Mouse (Mus musculus): ENCODE measurements around the gene Rptor. TPM values are rescaled to one million over a fixed set of nuclear protein-coding genes. Genes with fewer than 3 reads are reported as not detected.

Rptor gene
- polyA plus RNA-seq, 1 experiment from 2014 or later = 13.2 TPM

GRCm38 (mm10) chr11:119919897-119920296 lies 317.2 kb downstream of the Rptor start:
- H3K4me3 ChIP-seq (ENCODE audit: low read depth, low read length) = no peak overlapping the region
- no peaks in the 10 kb centered on the region for H3K27me3 ChIP-seq (replicated peaks; ENCODE audit: control insufficient read depth, insufficient read depth, low read length)
- H3K4me2 ChIP-seq = no peak overlapping the region
- H3K9me3 ChIP-seq (ENCODE audit: control insufficient read depth, low read length) = no peaks in the 10 kb centered on the region
- ATAC-seq (replicated peaks; ENCODE audit: low FRiP score) (no peak; the same call in 1 of the 2 replicates), DNase-seq (ENCODE audit: low spot score) (peak; percentile 74)
- no peak overlapping the region for H3K9ac ChIP-seq (ENCODE audit: low read depth, low read length)
- H3K36me3 ChIP-seq (ENCODE audit: control insufficient read depth, insufficient read depth, low read length) = peaks cover 29% of the 10 kb centered on the region
- peaks cover 12% of the 10 kb centered on the region for H3K4me1 ChIP-seq (replicated peaks; ENCODE audit: control insufficient read depth, insufficient read depth, low read length)
- H3K27ac ChIP-seq (ENCODE audit: low read depth, low read length) = no peak overlapping the region
- 67% methylated on average over 8 of the region's 8 CpGs for WGBS

DNA sequence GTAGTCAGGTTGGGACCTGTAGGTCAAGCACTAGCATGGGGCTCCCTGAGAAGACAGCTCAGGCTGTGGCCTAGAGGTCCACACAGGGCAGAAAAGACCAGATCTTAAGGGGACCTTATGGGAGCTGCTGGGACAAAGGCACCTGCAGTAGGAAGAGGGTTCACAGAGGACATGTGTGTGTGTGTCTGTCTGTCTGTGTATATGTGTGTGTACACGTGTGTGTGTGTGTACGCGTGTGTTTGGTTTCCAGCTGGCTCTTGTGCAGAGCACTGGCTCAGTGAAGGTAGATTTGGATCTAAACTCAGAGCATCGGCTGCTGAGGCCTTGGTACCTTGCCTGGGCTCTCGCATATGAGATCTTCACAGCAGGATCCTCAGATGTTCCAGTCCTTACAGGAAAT lies 318.0 kb downstream of the Rptor start:
- Histone ChIP-seq H3K36me3 (ENCODE audit: control insufficient read depth, insufficient read depth, low read length) (peaks cover 29% of the 10 kb centered on the region), H3K27ac (ENCODE audit: low read depth, low read length) (no peak overlapping the region), H3K4me1 (replicated peaks; ENCODE audit: control insufficient read depth, insufficient read depth, low read length) (peaks cover 5% of the 10 kb centered on the region; the same call in 1 of the 2 replicates), H3K27me3 (replicated peaks; ENCODE audit: control insufficient read depth, insufficient read depth, low read length) (no peaks in the 10 kb centered on the region), H3K9ac (ENCODE audit: low read depth, low read length) (no peak overlapping the region), H3K9me3 (ENCODE audit: control insufficient read depth, low read length) (no peaks in the 10 kb centered on the region), H3K4me3 (ENCODE audit: low read depth, low read length) (no peak overlapping the region), H3K4me2 (no peak overlapping the region)
- no peak for ATAC-seq (replicated peaks; ENCODE audit: low FRiP score)
- WGBS = 86% methylated on average over 5 of the region's 5 CpGs
- no peak for DNase-seq (ENCODE audit: low spot score)

GRCm38 (mm10) chr11:119925176-119925575 lies 322.5 kb downstream of the Rptor start:
- ATAC-seq (replicated peaks; ENCODE audit: low FRiP score) = no peak
- WGBS = 49% methylated on average over 5 of the region's 5 CpGs
- Histone ChIP-seq H3K36me3 (ENCODE audit: control insufficient read depth, insufficient read depth, low read length) (no peaks in the 10 kb centered on the region; the same call in 1 of the 2 replicates), H3K27ac (ENCODE audit: low read depth, low read length) (no peak overlapping the region; the same call in 1 of the 2 replicates), H3K9me3 (ENCODE audit: control insufficient read depth, low read length) (no peaks in the 10 kb centered on the region), H3K4me1 (replicated peaks; ENCODE audit: control insufficient read depth, insufficient read depth, low read length) (no peaks in the 10 kb centered on the region), H3K4me3 (ENCODE audit: low read depth, low read length) (no peak overlapping the region), H3K4me2 (no peak overlapping the region), H3K27me3 (replicated peaks; ENCODE audit: control insufficient read depth, insufficient read depth, low read length) (no peaks in the 10 kb centered on the region), H3K9ac (ENCODE audit: low read depth, low read length) (no peak overlapping the region)
- no peak for DNase-seq (ENCODE audit: low spot score)

- no peak overlapping the region for H3K27ac ChIP-seq (ENCODE audit: low read depth, low read length)
- WGBS = 67% methylated on average over 5 of the region's 5 CpGs
- no peak overlapping the region for H3K4me2 ChIP-seq
- no peaks in the 10 kb centered on the region for H3K27me3 ChIP-seq (replicated peaks; ENCODE audit: control insufficient read depth, insufficient read depth, low read length)
- H3K9ac ChIP-seq (ENCODE audit: low read depth, low read length) = no peak overlapping the region
- no peak overlapping the region for H3K4me3 ChIP-seq (ENCODE audit: low read depth, low read length)
- H3K9me3 ChIP-seq (ENCODE audit: control insufficient read depth, low read length) = no peaks in the 10 kb centered on the region
- H3K36me3 ChIP-seq (ENCODE audit: control insufficient read depth, insufficient read depth, low read length) = no peaks in the 10 kb centered on the region
- ATAC-seq (replicated peaks; ENCODE audit: low FRiP score) (no peak), DNase-seq (ENCODE audit: low spot score) (no peak)
- H3K4me1 ChIP-seq (replicated peaks; ENCODE audit: control insufficient read depth, insufficient read depth, low read length) = no peaks in the 10 kb centered on the region
Measured at GRCm38 (mm10) chr11:119926762-119927161, 324.1 kb downstream of the Rptor start.

- no peak overlapping the region for H3K27ac ChIP-seq (ENCODE audit: low read depth, low read length)
- H3K9me3 ChIP-seq (ENCODE audit: control insufficient read depth, low read length) = no peaks in the 10 kb centered on the region
- no peaks in the 10 kb centered on the region for H3K36me3 ChIP-seq (ENCODE audit: control insufficient read depth, insufficient read depth, low read length)
- H3K4me2 ChIP-seq = peak overlapping the region; percentile 48
- ATAC-seq (replicated peaks; ENCODE audit: low FRiP score) (no peak), DNase-seq (ENCODE audit: low spot score) (peak; percentile 50)
- no peaks in the 10 kb centered on the region for H3K4me1 ChIP-seq (replicated peaks; ENCODE audit: control insufficient read depth, insufficient read depth, low read length)
- peak overlapping the region; percentile 22 for H3K4me3 ChIP-seq (ENCODE audit: low read depth, low read length)
- H3K9ac ChIP-seq (ENCODE audit: low read depth, low read length) = peak overlapping the region; percentile 10; the same call in 1 of the 2 replicates
- WGBS = 30% methylated on average over 16 of the region's 16 CpGs
- no peaks in the 10 kb centered on the region for H3K27me3 ChIP-seq (replicated peaks; ENCODE audit: control insufficient read depth, insufficient read depth, low read length)
Measured at GRCm38 (mm10) chr11:119928023-119928681, 325.4 kb downstream of the Rptor start.

DNA sequence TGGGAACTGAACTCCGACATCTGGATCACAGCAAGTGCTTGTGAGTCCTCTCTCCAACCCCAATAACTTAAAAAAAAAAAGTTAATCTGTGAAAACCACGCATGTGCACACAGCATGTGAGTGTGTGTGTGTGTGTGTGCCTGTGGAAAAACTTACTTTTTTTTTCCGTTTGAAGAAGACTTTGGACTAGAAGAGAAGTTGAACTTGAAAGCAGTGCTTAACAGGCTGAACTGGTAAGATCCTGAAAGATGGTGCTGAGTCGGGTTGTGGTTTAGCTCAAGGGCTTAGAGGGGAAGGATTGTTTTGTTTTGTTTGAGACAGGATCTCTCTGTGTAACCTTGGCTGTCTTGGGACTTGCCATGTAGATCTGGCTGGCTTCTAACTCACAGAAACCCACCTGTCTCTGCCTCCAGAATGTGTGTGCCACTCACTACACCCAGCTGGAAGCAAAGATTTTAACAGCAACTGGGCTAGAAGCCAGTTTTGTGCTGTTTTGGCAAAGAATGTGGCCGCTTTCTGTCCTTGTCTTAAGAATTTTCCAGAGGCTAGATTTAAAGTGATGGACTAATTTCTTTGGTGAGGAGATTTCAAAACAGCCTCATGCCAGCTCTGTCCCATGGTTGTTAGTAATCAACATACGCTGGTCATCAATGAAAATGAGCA lies 327.0 kb downstream of the Rptor start:
- no peaks in the 10 kb centered on the region for H3K36me3 ChIP-seq (ENCODE audit: control insufficient read depth, insufficient read depth, low read length)
- ATAC-seq (replicated peaks; ENCODE audit: low FRiP score) (no peak), DNase-seq (ENCODE audit: low spot score) (no peak)
- H3K4me1 ChIP-seq (replicated peaks; ENCODE audit: control insufficient read depth, insufficient read depth, low read length) = no peaks in the 10 kb centered on the region
- H3K4me2 ChIP-seq = no peak overlapping the region
- no peaks in the 10 kb centered on the region for H3K9me3 ChIP-seq (ENCODE audit: control insufficient read depth, low read length)
- H3K9ac ChIP-seq (ENCODE audit: low read depth, low read length) = no peak overlapping the region
- 74% methylated on average over 6 of the region's 6 CpGs for WGBS
- no peak overlapping the region for H3K4me3 ChIP-seq (ENCODE audit: low read depth, low read length)
- H3K27ac ChIP-seq (ENCODE audit: low read depth, low read length) = no peak overlapping the region
- H3K27me3 ChIP-seq (replicated peaks; ENCODE audit: control insufficient read depth, insufficient read depth, low read length) = no peaks in the 10 kb centered on the region

DNA sequence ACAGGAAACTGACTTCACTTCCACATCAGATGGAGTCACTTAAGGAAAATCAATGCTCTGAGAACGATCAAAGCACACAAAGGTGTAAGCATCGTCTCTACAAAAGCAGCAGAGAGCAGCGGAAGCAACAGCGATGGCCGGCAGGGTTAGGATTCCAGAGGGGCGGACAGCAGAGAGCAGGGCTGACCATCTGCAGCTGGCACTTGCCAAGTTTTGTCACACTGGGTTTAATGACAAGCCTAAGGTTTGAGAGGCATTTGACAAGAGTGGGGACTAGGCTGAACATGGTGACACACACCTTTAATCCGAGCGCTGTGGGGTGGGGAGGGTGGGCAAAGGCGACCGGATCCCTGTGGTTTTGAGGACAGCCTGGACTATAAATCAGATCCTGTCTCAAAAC lies 329.1 kb downstream of the Rptor start:
- H3K4me2 ChIP-seq = no peak overlapping the region
- 69% methylated on average over 10 of the region's 10 CpGs for WGBS
- ATAC-seq (replicated peaks; ENCODE audit: low FRiP score) (no peak), DNase-seq (ENCODE audit: low spot score) (no peak)
- peaks cover 5% of the 10 kb centered on the region for H3K4me1 ChIP-seq (replicated peaks; ENCODE audit: control insufficient read depth, insufficient read depth, low read length)
- no peaks in the 10 kb centered on the region for H3K36me3 ChIP-seq (ENCODE audit: control insufficient read depth, insufficient read depth, low read length)
- no peak overlapping the region for H3K9ac ChIP-seq (ENCODE audit: low read depth, low read length)
- no peaks in the 10 kb centered on the region for H3K9me3 ChIP-seq (ENCODE audit: control insufficient read depth, low read length)
- H3K4me3 ChIP-seq (ENCODE audit: low read depth, low read length) = no peak overlapping the region
- H3K27me3 ChIP-seq (replicated peaks; ENCODE audit: control insufficient read depth, insufficient read depth, low read length) = no peaks in the 10 kb centered on the region; the same call in 1 of the 2 replicates
- no peak overlapping the region for H3K27ac ChIP-seq (ENCODE audit: low read depth, low read length)

DNA sequence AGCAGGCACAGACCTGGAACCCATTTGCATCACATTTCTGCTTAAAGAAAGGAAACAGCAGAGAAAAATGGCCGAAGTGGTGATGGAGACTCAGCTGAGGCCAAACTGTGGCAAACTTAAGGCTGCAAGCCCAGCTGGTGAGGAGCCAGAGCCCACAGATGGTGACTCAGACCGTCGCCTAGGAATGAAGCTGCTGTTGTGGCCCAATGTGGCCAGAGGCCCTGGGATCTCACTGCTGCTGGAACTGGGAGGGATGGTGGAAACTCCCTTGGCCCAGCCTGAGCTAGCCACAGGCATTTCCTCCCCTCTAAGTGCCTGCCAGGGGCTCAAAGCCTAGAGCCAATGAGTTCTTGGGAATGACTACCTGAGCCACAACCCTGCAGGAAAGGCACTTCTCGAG lies 330.4 kb downstream of the Rptor start:
- no peaks in the 10 kb centered on the region; the same call in 1 of the 2 replicates for H3K27me3 ChIP-seq (replicated peaks; ENCODE audit: control insufficient read depth, insufficient read depth, low read length)
- H3K4me2 ChIP-seq = no peak overlapping the region
- H3K4me3 ChIP-seq (ENCODE audit: low read depth, low read length) = no peak overlapping the region
- ATAC-seq (replicated peaks; ENCODE audit: low FRiP score) (no peak), DNase-seq (ENCODE audit: low spot score) (no peak)
- 58% methylated on average over 4 of the region's 4 CpGs for WGBS
- H3K27ac ChIP-seq (ENCODE audit: low read depth, low read length) = no peak overlapping the region
- peaks cover 18% of the 10 kb centered on the region for H3K4me1 ChIP-seq (replicated peaks; ENCODE audit: control insufficient read depth, insufficient read depth, low read length)
- no peaks in the 10 kb centered on the region for H3K36me3 ChIP-seq (ENCODE audit: control insufficient read depth, insufficient read depth, low read length)
- H3K9ac ChIP-seq (ENCODE audit: low read depth, low read length) = no peak overlapping the region
- no peaks in the 10 kb centered on the region for H3K9me3 ChIP-seq (ENCODE audit: control insufficient read depth, low read length)

Measured in liver, embryonic 11.5 days (tissue).